Mouse (Mus musculus): ENCODE data around the gene Nod2. TPM values are rescaled to one million over a fixed set of nuclear protein-coding genes. Genes with fewer than 3 reads are reported as not detected.

Nod2 gene
- polyA plus RNA-seq, 1 experiment from 2014 or later = 0.06 TPM

DNA sequence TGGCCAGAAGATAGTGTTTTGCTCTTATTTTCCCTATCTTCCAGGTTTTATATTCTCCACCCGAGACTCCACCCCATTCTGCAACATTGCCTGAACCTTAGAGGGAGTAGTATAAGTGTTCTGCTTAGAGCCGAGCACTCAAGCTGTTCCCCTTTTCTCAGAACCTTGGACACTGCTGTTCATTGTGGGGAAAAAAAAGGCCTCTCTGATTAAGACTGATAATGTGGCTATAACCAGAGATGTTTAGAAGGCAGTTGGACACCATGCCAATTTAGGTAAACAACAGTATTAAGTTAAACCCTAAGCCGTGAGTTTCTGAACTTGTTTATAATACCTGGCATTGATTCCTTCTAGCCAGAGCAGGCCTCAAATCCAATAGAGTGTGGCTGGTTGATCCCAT is 55.7 kb downstream of the Nod2 start:
- no peak overlapping the region for H3K27ac ChIP-seq
- WGBS (ENCODE audit: insufficient replicate concordance) = 63% methylated on average over 3 of the region's 3 CpGs
- no peak overlapping the region for H3K4me2 ChIP-seq
- no peaks in the 10 kb centered on the region for H3K27me3 ChIP-seq (replicated peaks)
- no peak for ATAC-seq
- H3K4me3 ChIP-seq = no peak overlapping the region
- H3K9ac ChIP-seq = no peak overlapping the region
- no peaks in the 10 kb centered on the region for H3K36me3 ChIP-seq
- H3K9me3 ChIP-seq (replicated peaks) = no peaks in the 10 kb centered on the region
- H3K4me1 ChIP-seq = peaks cover 3% of the 10 kb centered on the region

DNA sequence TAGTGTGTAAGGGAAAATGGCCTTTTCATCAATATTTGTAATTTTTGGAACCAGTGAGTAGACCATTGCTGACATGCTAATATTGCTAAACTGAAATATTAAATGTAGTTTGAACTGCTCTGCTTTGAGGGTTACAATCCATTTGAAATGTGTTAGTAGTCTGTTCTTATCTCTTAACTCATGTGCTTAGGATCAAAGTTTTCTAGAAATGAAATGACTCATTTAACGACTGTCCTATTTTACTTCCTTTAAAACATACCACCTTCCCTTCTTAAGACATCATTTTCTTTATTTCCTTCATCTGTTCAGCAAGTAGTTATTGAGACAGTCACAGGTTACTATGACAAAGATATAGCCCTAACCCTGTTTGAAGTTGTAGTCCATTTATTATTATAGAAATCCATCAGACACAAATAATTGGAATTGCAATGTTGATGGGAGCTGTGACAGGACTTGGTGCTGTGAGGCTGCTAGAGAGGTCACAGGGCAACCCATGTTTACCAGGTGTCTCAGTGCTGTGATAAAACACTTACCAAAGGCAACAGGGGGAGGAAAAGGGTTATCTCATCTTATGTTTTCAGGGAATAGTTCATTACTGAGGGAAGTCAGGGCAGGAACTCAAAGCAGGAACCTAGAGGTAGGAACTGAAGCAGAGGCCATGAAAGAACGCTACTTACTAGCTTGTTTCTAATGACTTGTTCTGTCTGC is 76.3 kb downstream of the Nod2 start:
- peaks cover 20% of the 10 kb centered on the region; the same call in 1 of the 2 replicates for H3K36me3 ChIP-seq
- no peak for ATAC-seq
- H3K27me3 ChIP-seq (replicated peaks) = no peaks in the 10 kb centered on the region
- H3K9ac ChIP-seq = no peak overlapping the region
- H3K4me2 ChIP-seq = no peak overlapping the region
- no peaks in the 10 kb centered on the region for H3K4me1 ChIP-seq
- no peak overlapping the region for H3K27ac ChIP-seq
- no peaks in the 10 kb centered on the region for H3K9me3 ChIP-seq (replicated peaks)
- 75% methylated on average over 2 of the region's 2 CpGs for WGBS (ENCODE audit: insufficient replicate concordance)
- no peak overlapping the region for H3K4me3 ChIP-seq

Other genes starting within 250 kb of the Nod2 start
- gene Nkd1, start 126.0 kb upstream of the Nod2 start, polyA plus RNA-seq (2016; fragmentation: Nextera tagmentation; extraction: Ambion mirVana) = 4.3 and 5.5 TPM in 2 replicates
- gene Snx20, start 11.2 kb upstream of the Nod2 start, polyA plus RNA-seq (2016; fragmentation: Nextera tagmentation; extraction: Ambion mirVana) = 2.6 and 2.7 TPM in 2 replicates
- 7.7 and 8.2 TPM in 2 replicates for gene Cyld, start 49.7 kb downstream of the Nod2 start, polyA plus RNA-seq (2016; fragmentation: Nextera tagmentation; extraction: Ambion mirVana)

All from liver, embryonic 12.5 days (tissue).